Mouse (Mus musculus): ENCODE measurements at regions not wholly inside any gene's neighbourhood (a gene's known extent, or its start where the extent isn't known, plus 50 kb on each side); places are given as distances from the start of the nearest gene placed in this dataset.
"Not testable (repeated sequence)": the region's sequence is repeated elsewhere in the genome, so short reads cannot be mapped to it uniquely, and the experiment has no call there.

DNA sequence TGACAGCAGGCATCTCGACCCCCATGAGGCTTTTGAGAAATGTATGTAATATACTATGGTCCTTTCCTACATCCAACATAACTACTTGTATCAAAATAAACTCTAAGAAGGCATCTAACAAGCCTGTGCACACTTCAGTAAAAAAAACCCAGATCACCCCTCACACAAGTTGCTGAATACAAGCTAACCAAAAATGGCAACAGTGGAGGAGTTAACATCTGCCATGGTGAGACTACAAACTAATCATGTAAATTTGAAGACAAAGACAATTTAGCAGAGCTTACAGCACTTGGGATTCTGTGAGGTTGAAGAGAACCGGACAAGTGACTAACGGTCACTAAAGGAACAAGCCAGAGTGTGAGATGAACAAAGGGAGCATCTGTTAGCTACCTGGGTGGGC is 380.6 kb upstream of the Ngly1 start:
- DNase-seq (ENCODE audit: low spot score in 2 of 2) = no peak

DNA sequence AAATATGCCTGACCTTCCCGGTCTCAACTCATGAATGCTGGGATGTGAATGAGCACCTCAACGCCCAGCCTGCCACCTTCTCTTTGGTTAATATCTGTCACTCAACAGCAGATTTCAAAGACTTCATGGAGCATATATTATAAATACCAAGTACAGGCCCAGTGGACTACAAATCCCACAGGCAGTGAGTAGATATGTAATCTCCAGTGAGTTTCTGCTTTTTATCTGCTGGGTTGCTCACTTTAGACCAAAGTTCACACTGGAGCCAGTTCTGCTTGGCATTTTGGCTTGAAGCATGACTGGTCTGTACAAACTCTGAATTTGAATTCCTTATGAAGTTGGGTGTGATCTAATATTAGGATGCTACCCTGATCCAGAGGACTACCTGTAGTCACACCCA is 377.1 kb upstream of the Ngly1 start:
- DNase-seq (ENCODE audit: low spot score in 2 of 2) = no peak

DNA sequence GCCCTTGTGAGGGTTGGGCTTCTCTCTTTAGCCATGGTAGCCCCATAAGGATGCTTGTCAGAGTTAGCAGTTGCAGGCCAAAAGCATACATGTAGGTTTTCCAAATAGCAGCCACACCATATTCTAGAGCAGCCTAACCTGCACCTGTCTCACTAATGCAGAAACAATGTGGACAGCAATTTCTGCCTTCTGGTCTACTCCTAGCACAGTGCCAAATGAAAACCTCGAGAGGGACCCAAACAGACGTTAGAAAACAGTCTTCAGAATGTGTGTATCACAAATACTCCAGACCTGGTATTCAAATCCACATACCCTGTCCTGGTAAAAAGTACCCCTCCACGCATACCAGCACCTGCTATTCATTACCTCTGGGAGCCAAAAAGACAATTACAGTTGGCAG is 368.9 kb upstream of the Ngly1 start:
- no peak for DNase-seq (ENCODE audit: low spot score in 2 of 2)

DNA sequence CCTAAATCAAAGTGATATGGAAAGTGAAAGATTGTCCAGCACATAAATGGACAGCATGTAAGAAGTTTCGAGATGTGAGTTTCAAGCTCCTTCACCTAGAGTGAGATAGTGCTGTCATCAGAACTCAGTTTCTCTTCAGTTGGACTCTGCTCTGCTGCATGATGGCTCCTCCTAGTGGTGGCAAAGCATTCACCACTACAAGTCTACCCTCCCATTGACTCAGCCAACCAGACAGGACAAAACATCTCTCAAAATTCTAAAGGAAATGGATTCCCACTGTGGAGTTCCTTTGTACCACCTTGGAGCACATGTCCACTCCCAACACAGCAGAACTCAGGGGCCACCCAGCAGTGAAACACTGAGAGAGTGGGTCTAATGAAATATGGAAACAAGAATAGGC is 367.8 kb upstream of the Ngly1 start:
- peak in 1 of 2 experiments; percentile 48 for DNase-seq (ENCODE audit: low spot score in 2 of 2)

DNA sequence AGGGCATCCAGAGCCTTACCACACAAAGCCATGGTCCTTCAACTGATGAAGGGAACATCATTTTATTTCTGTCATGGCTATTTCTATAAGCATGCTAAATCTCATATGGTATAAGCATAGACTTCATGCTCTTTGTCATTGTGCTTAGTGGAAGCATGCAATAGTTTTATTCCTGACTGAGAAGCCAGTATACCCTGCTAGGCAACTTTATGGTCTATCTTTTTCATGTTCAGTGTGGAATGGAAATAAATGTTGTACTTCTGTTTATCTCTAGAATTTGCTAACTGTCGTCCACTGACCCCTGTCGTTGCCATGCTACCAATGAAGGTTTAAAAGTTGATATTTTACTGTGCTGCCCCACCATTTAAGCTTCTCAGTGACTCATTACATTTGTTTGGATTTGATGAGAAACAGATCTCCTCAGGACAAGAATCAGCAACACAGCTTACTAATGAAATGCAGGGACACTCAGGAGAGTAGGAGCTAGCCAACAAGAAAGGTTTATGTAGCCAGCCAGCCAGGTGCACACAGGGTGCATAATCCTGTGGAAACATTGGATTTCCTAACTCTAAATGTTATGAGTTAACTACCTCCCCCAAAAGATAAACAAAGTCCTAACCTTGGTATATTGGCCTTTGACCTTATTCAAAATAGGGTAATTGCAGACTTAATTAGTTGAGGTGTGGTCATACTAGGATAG is 364.3 kb upstream of the Ngly1 start:
- no peak for DNase-seq (ENCODE audit: low spot score in 2 of 2)

DNA sequence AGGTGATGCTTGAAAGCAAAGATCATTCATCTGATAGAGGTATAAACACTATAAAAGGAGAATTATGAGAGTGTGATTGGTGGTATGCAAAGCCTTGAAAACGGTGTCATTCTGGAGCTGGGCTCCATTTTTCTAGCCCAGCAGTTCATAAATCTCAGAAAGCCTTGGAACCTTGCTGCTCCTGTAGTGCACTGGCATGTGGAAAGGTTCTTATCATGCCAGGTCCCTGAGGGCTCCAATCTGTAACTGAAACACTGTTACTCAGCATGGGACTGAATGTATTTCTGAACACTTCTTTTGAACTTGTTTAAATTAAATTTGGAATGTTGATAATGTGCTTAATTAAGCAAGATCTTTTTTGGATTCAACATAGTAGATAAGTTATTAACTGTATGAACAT is 352.0 kb upstream of the Ngly1 start:
- DNase-seq (ENCODE audit: low spot score in 2 of 2) = no peak

DNA sequence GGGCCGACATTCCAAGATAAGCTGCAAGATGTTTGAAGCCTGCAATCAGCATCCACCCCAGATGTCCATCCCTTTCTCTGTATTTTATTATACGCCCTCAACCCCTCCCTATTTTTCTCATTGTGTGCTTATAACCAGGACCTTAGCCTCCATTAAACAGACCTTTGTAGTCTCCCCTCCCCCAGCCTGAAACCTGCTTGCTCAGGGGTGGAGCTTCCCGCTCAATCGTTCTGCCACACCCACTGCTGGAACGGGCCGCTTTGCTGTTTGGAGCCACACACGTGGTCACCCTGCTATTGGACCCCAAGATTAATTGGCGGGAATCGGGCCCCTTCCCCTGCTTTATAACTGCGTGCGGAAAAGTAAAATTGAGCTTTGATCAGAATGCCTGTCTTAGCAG is 342.7 kb upstream of the Ngly1 start:
- DNase-seq (ENCODE audit: low spot score in 2 of 2) = not testable (repeated sequence)

DNA sequence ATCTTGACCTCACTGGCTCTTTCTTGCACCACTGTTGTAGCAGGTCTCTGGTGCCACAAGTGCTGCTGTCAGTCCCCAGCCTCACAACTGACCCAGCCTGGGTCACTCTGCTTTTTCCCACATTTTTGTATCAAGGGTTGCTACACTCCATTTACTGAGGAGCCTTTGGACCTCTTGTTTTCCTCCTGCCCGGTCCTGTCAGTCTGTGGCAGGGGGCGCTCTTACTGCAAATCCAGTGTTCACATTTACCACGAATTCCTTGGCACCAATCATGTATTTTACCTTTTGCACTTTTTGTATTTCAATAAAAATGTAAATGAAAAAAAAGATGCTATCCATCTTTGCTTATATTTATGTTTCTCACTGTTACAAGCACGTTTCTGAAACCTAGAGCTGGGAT is 335.9 kb upstream of the Ngly1 start:
- DNase-seq (ENCODE audit: low spot score in 2 of 2) = not testable (repeated sequence)

DNA sequence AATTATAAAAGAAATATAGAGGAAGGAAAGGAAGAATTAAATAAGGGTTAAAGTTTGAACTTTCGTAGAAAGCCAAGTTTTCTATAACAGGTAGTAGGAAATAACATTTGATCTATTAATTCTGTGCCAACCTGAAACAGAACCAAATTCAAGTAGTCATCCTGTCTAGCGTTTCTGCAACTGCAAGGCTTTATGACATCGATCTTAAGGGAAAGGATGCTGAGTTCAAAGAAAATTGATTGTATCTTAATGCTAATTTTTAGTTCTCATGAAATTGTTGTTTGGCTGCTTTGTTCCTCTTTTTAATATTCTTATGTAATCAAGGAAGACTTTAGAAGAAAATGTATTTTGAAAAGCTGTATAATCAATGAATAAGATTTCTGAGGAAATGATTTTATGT is 334.9 kb upstream of the Ngly1 start:
- DNase-seq (ENCODE audit: low spot score in 2 of 2) = no peak

DNA sequence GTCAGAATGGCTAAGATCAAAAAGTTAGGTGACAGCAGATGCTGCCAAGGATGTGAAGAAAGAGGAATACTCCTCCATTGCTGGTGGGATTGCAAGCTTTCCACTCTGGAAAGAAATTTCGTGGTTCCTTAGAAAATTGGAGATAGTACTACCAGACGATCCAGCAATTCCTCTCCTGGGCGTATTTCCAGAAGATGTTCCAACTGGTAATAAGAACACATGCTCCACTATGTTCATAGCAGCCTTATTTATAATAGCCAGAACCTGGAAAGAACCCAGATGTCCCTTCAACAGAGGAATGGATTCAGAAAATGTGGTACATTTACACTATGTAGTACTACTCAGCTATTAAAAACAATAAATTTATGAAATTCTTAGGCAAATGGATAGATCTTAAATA is 324.4 kb upstream of the Ngly1 start:
- DNase-seq (ENCODE audit: low spot score in 2 of 2) = peak in 1 of 2 experiments; percentile 4

DNA sequence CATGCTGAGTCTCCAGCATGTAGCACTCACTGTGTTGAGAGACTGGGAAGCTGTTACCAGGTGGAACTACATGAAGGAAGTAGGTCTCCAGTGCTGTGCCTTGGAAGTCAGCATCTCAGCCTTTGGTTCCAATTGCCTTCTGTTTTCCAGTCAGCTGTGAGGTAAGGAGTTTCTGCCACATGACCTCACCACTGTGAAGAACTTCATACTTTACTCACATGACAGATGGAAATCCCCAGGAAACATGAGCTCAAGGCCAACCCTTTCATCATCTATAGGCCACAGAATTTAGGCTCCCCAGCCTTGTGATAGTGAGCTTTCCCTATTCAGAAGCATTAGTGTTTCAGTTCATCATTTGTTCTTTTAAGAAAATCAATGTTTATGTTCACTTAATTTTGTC is 314.4 kb upstream of the Ngly1 start:
- DNase-seq (ENCODE audit: low spot score in 2 of 2) = no peak

DNA sequence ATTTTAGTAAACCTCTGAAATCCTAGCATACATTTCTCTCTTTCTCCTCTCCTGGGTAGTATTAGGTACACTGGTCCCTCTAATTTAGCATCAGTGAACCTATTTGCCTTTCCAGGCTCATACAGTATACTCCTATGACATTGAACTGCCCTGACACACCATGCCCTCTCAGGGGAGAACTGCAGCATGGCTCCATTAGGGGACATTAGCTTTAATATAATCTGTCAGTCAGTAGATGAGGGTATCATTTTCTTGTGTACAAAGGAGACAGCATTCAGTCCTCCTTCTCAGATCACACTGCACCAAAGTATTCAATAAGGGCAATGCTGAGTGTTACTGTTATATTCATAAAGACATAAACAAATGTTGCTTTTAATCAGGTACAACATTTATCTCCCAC is 278.8 kb upstream of the Ngly1 start:
- no peak for DNase-seq (ENCODE audit: low spot score in 2 of 2)

DNA sequence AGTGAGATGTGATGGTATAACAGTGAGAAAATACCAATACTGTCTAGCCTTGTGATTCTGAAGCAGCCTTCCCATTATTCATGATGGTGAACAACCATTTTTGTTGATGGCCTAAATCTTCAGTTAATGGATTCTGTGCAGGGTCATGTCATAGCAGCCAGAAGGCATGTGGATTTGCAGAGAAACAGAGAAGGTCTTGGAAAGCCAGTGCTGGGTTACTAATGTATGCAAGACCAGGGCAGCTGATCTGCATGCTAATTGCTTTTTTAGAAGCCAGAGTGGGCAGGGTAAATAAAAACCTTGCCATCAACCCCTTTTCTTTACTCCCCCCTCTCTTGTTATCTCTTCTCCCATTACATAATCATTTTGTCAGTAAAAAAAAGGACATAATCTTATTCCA is 278.3 kb upstream of the Ngly1 start:
- no peak for DNase-seq (ENCODE audit: low spot score in 2 of 2)

DNA sequence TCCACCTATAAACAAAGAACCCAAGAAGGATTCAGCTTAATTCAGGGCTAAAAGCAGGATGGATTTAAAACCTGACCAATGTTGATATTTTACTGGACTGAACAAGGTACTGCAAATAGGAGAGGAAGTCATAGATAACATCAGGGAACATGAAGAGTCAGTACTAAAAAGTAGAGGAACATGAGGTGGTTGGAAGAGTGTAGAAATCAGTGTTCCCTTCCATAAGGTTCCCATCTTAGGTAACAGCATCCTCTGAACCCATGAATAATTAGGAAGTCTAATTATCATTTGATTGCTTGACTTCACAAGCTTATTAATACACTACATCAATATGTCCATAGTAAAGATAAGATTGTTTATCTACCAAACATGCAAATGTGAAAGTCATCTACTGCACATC is 277.8 kb upstream of the Ngly1 start:
- no peak for DNase-seq (ENCODE audit: low spot score in 2 of 2)

DNA sequence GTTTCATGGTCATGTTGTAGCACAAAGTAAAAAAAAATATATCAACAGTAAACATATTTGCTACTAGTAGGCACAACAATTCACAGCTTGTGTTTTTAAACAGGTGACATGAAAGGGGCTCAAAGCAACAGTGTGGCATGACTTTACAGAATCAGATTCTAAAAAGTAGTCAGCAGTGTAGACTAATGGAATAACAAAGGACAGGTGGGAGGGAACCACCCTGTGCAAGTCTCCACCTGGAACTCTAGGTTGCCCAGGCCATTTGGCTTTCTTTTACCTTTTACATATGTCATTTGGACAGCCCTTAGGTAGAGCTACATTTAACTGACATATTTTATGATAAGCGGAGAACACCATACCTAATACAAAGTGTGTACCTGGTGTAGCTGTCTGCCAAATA is 271.7 kb upstream of the Ngly1 start:
- no peak for DNase-seq (ENCODE audit: low spot score in 2 of 2)

DNA sequence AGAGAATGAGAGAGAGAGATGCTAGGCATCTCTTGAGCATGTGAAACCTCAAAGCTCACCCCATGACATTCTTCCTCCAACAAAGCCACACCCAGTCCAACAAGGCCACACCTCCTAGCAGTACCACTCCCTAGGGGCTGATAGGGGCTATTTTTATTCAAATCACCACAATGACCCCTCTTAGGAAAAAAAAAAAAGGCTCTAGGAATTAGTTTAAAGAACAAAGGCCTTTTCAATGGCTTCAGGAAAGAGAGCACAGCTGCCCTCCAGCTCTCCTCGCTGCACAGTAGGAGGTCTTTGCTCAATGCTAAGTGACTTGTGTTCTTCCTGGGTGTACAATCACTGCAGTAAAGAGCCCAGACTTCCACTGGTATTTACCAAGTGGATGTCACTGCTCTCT is 270.8 kb upstream of the Ngly1 start:
- DNase-seq (ENCODE audit: low spot score in 2 of 2) = no peak

DNA sequence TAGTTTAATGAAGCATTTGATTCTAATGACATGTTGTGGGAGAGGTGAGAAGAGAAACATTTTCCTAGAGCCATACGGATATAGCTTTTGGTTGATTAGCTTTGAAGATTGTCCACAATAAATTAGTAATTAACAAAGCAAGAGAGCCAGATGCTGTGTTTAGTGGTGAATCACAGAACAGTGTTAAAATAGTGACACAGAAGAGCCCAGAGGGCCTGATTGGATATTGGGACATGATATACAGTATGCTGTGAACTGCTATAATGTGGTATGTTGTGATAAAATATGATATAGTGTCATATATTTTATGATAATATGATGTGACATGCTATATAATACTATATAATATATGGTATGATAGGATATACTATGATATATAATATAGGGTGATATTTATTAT is 243.7 kb upstream of the Ngly1 start:
- no peak for DNase-seq (ENCODE audit: low spot score in 2 of 2)

DNA sequence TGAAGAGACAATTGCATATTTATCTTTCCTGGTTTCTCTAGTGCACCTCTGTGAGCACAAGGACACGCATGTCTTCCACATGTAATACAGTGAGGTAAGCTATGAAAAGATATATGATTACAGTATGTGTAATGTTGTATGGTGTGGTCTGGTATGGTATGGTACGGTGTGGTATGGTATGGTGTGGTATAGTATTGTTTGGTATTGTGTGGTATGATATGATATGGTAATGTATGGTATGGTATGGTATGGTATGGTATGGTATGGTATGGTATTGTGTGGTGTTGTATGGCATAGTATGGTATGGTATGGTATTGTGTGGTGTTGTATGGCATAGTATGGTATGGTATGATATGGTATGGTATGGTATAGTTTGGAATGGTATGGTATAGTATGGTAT is 242.1 kb upstream of the Ngly1 start:
- no peak for DNase-seq (ENCODE audit: low spot score in 2 of 2)

DNA sequence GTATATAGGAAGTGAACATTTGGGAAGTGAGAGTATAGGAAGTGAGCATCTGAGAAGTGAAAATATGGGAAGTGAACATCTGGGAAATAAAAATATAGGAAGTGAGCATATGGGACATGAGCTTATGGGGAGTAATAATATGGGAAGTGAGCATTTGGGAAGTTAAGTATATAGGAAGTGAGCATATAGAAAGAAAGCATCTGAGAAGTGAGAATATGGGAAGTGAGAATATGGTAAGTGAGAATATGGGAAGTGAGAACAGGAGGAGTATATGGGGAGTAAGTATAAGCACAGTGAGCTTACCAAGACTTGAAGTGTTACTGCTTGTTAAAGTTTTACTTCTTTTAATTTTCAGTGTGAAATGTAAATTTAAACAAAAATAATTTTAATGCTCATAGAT is 239.3 kb upstream of the Ngly1 start:
- no peak for DNase-seq (ENCODE audit: low spot score in 2 of 2)

DNA sequence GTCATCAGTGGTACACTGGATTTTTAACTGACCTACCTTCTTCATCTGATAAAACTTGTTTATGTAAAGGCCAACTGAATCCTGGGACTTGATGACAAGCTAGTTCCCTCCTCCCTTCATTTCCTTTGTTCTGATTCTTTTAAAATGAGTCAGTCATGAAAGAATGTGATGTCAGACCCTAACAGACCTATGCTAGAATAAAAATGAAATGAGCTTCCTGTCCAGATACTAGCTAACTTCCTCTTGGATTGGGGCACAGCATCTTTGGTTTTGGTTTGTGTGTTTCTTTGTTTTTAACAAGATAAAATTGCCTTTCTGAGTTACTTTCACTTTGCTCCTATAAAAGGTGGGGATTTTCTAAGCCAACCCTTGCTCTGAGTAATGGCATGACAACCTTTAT is 225.2 kb upstream of the Ngly1 start:
- no peak for DNase-seq (ENCODE audit: low spot score in 2 of 2)

DNA sequence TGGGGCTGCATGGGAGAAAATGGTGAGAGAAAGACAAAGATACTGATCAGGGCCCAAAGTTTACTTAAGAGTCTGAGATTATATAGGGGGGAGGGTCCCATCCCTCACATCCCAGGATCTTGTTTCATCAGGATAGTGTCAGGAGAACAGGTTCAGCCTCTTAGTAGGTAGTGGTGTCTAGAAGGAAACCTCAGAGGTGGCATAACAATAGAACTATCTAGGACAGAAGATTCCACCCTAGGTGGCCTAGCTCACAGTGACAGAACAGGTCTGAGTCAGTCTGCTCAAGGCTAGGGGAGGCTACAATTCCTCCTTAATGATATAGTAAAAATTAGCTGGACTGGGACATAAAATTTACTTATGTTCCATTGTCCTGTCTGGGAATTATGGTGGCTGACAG is 211.3 kb upstream of the Ngly1 start:
- DNase-seq (ENCODE audit: low spot score in 2 of 2) = no peak

DNA sequence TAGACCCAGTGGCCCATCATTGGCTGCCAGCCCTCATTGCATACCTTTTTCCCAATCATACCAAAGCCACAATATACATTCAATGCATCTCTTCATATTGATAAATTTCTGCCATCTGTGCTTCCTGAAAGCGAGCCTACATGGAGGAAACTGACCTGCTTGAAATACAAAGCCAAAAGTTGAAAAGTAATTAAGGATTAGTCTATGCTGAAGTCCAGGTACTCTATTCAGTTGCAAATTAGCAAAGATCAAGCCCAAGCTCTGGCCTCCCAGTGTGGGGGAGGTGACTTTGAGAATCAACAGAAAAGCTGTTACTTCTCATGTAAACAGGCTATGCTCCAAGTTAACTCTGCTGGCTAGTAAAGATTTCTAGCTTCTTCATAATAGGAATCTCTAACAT is 210.7 kb upstream of the Ngly1 start:
- no peak for DNase-seq (ENCODE audit: low spot score in 2 of 2)

DNA sequence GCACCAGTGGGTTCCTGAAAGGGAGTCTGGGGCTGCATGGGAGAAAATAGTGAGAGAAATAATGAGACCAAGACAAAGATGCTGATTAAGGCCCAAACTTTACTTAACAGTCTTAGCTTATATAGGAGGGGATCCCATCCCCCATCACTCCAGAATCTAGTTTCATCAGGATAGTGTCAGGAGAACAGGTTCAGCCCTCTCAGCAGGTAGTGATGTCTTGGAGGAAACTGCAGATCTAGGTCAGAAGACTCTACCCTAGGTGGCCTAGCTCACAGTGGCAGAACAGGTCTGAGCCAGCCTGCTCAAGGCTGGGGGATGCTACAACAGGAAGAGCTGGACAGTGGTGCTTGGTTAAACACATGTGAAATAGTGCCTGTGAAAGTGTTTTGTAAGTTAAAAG is 204.6 kb upstream of the Ngly1 start:
- DNase-seq (ENCODE audit: low spot score in 2 of 2) = no peak

DNA sequence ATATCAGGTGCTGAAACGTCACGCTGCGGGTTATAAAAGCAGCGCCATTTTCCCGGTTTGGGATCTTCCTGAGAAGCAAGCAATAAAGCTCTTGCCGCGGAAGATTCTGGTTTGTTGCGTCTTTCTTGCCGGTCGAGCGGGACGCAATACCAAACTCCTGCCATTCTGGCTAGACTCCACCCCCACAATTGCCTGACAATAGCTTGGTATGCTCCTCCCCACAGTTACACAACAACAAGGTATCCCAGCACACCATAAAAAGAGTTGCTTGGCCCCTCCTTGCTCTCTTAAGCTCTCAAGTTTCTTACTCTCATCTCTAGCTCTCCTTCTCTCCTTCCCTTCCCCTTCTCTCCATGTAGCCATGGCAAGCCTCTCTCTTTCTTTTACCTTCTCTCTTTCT is 176.5 kb upstream of the Ngly1 start:
- not testable (repeated sequence) for DNase-seq (ENCODE audit: low spot score in 2 of 2)
